Mouse (Mus musculus): ENCODE data around the gene Lrsam1. TPM values are rescaled to one million over a fixed set of nuclear protein-coding genes. Genes with fewer than 3 reads are reported as not detected.
A peak's percentile ranks its signal among the peaks of the same experiment; 100 is the strongest.

Lrsam1 gene
- total RNA-seq, 1 experiment, result 16.7 TPM

- in situ Hi-C loops (cut with MboI; ENCODE audit: low sequenced_read_pairs in 2 of 2, unreplicated experiment in 2 of 2), result no loop called here
- Histone ChIP-seq H3K4me3 (ENCODE audit: insufficient read depth in 1 of 2, low read depth in 1 of 2, low read length in 2 of 2, poor library complexity in 1 of 2, severe bottlenecking in 1 of 2) (peak overlapping the region; percentile 72 to 92), H3K36me3 (ENCODE audit: control insufficient read depth, insufficient read depth, low read length, poor library complexity, severe bottlenecking) (no peaks in the 10 kb centered on the region), H3K9ac (ENCODE audit: insufficient read depth, low read depth, low read length, poor library complexity, severe bottlenecking) (peak overlapping the region; percentile 78), H3K9me3 (ENCODE audit: control insufficient read depth, insufficient read depth, low read depth, low read length) (no peaks in the 10 kb centered on the region), H3K27ac (ENCODE audit: insufficient read depth, low read depth, low read length, poor library complexity, severe bottlenecking) (no peak overlapping the region), H3K4me1 (ENCODE audit: control insufficient read depth in 2 of 2, insufficient read depth in 2 of 2, low read length in 2 of 2, poor library complexity in 1 of 2) (peaks cover 19 to 40% of the 10 kb centered on the region in 2 experiments)
- TF ChIP-seq HCFC1 (IDR thresholded peaks at IDR 0.05; ENCODE audit: borderline replicate concordance, insufficient read depth, low read length) (no peak), MAFK (IDR thresholded peaks at IDR 0.05; ENCODE audit: insufficient read depth, low read depth, low read length) (no peak), ZNF384 (IDR thresholded peaks at IDR 0.05; ENCODE audit: low read depth, low read length) (no peak), ZC3H11A (IDR thresholded peaks at IDR 0.05; ENCODE audit: borderline replicate concordance, low read depth, low read length) (no peak), CHD2 (IDR thresholded peaks at IDR 0.05; ENCODE audit: low read depth, low read length) (no peak)
- DNase-seq (ENCODE audit: low read depth, low spot score), result no peak
Observed at GRCm38 (mm10) chr2:32876490-32877302, 84.7 kb downstream of the Lrsam1 start.

- TF ChIP-seq CHD2 (IDR thresholded peaks at IDR 0.05; ENCODE audit: low read depth, low read length) (no peak), HCFC1 (IDR thresholded peaks at IDR 0.05; ENCODE audit: borderline replicate concordance, insufficient read depth, low read length) (no peak), ZNF384 (IDR thresholded peaks at IDR 0.05; ENCODE audit: low read depth, low read length) (no peak), ZC3H11A (IDR thresholded peaks at IDR 0.05; ENCODE audit: borderline replicate concordance, low read depth, low read length) (no peak), MAFK (IDR thresholded peaks at IDR 0.05; ENCODE audit: insufficient read depth, low read depth, low read length) (no peak)
- H3K27ac ChIP-seq (ENCODE audit: insufficient read depth, low read depth, low read length, poor library complexity, severe bottlenecking), result peak within 1 kb of the TSS; percentile 11; the same call in 1 of the 2 replicates
- H3K9me3 ChIP-seq (ENCODE audit: control insufficient read depth, insufficient read depth, low read depth, low read length), result no peaks in the 10 kb centered on the region
- peak within 1 kb of the TSS; percentile 78 for H3K9ac ChIP-seq (ENCODE audit: insufficient read depth, low read depth, low read length, poor library complexity, severe bottlenecking)
- peaks cover 19 to 41% of the 10 kb centered on the region in 2 experiments for H3K4me1 ChIP-seq (ENCODE audit: control insufficient read depth in 2 of 2, insufficient read depth in 2 of 2, low read length in 2 of 2, poor library complexity in 1 of 2)
- in situ Hi-C loops (cut with MboI; ENCODE audit: low sequenced_read_pairs in 2 of 2, unreplicated experiment in 2 of 2), result no loop called here
- DNase-seq (ENCODE audit: low read depth, low spot score), result peak; percentile 75
- H3K36me3 ChIP-seq (ENCODE audit: control insufficient read depth, insufficient read depth, low read length, poor library complexity, severe bottlenecking), result no peaks in the 10 kb centered on the region
- peak within 1 kb of the TSS; percentile 72 to 92 for H3K4me3 ChIP-seq (ENCODE audit: insufficient read depth in 1 of 2, low read depth in 1 of 2, low read length in 2 of 2, poor library complexity in 1 of 2, severe bottlenecking in 1 of 2)
Observed at GRCm38 (mm10) chr2:32875675-32876489, 85.5 kb downstream of the Lrsam1 start, which contains the start of gene Fam129b. TSS of gene Fam129b (plus strand) at chr2:32876114.

Other genes starting within 250 kb of the Lrsam1 start
- gene Cdk9, start 248.5 kb downstream of the Lrsam1 start, total RNA-seq (2012; rRNA removed), result 68.0 and 72.4 TPM in 2 replicates
- gene Sh2d3c, start 240.6 kb downstream of the Lrsam1 start, total RNA-seq (2012; rRNA removed), result 1.7 and 1.8 TPM in 2 replicates
- gene 6330409D20Rik, start 220.6 kb downstream of the Lrsam1 start, total RNA-seq (2012; rRNA removed), result not detected in 2 replicates
- gene Tor2a, start 204.4 kb downstream of the Lrsam1 start, total RNA-seq (2012; rRNA removed), result 75.9 and 124 TPM in 2 replicates
- 0.94 and 2.2 TPM in 2 replicates for gene Ttc16, start 186.0 kb downstream of the Lrsam1 start, total RNA-seq (2012; rRNA removed)
- gene Ptrh1, start 185.8 kb downstream of the Lrsam1 start, total RNA-seq (2012; rRNA removed), result 14.9 and 20.9 TPM in 2 replicates
- gene Cfap157, start 177.2 kb downstream of the Lrsam1 start, total RNA-seq (2012; rRNA removed), result 0.32 TPM in 1 of 2 replicates, not detected in the other
- gene Stxbp1, start 114.4 kb downstream of the Lrsam1 start, total RNA-seq (2012; rRNA removed), result 4.0 and 6.6 TPM in 2 replicates
- gene Fam129b, start 85.5 kb downstream of the Lrsam1 start, total RNA-seq (2012; rRNA removed), result 65.3 and 90.0 TPM in 2 replicates
- gene Rpl12, start 55 bp downstream of the Lrsam1 start, total RNA-seq (2012; rRNA removed), result 2,117 and 2,535 TPM in 2 replicates
- 25.7 and 77.9 TPM in 2 replicates for gene Slc2a8, start 20.5 kb upstream of the Lrsam1 start, total RNA-seq (2012; rRNA removed)
- gene Garnl3, start 170.0 kb upstream of the Lrsam1 start, total RNA-seq (2012; rRNA removed), result 8.5 and 17.7 TPM in 2 replicates